Mouse (Mus musculus): ENCODE measurements around the gene AC161166.1. TPM values are rescaled to one million over a fixed set of nuclear protein-coding genes. Genes with fewer than 3 reads are reported as not detected.
A peak's percentile ranks its signal among the peaks of the same experiment; 100 is the strongest.

Gene AC161166.1
- polyA plus RNA-seq, 1 experiment from 2014 or later: 0.32 TPM

DNA sequence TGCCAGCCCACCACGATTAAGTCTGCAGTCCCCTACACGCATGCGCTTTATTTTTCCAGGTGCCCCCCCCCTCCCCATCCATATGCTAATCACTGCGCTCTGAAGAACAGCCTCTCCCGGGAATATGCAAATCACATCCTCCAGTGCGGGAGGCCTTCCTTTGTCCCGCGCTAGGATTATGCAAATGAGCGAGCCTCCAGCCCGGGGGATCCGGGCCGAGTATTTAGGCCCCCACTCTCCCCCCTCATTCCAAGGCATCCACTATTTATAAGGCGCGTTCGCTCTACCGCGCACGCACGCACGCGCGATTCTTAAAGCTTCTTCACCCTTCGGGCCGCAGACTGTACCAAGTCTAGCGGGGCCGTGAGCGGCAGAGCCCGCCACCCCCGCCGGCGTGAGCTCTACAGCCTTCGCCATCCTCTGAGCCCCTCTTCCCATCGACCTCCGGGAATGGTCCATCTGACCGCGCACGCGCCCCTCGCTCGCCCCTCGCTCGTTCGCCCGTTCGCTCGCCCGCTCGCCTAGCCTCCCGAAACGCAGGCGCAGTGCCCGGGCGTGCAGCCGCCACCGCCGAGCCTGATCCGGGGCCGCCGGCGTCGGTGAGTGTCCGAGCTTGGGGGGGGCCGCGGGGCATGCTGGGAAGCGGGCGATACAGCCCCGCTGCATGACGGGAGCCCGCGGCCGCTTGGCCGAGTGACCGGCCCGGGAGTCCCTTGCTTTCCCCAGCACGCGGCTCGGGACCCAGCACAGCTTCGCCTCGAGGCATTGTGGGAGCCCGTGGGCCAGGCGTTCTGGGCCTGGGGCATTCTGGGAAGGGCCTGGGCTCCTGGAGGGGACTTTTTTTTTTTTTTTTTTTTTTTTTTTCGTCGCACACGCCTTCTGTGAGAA is 5.2 kb downstream of the AC161166.1 start, which contains the start of gene Zfp428:
Gene Zfp428, plus strand, starts transcription at position 169 of the 888 bp plus-strand sequence.
- H3K9ac ChIP-seq (replicated peaks; ENCODE audit: low read length): peak within 1 kb of the TSS; percentile 97
- H3K36me3 ChIP-seq (replicated peaks; ENCODE audit: control insufficient read depth, insufficient read depth, low read depth, low read length): no peaks in the 10 kb centered on the region; the same call in none of the 2 replicates
- H3K27ac ChIP-seq (replicated peaks; ENCODE audit: low read depth, low read length): peak within 1 kb of the TSS; percentile 97
- no peaks in the 10 kb centered on the region; the same call in 1 of the 2 replicates for H3K4me1 ChIP-seq (ENCODE audit: control insufficient read depth, insufficient read depth, low read length)
- peak within 1 kb of the TSS; percentile 74 for H3K4me2 ChIP-seq (ENCODE audit: low read depth, low read length)
- DNase-seq (ENCODE audit: low spot score) (peak; percentile 93), ATAC-seq (replicated peaks; ENCODE audit: insufficient number of reproducible peaks, low FRiP score, low TSS enrichment, low read depth) (peak; percentile 83)
- peak within 1 kb of the TSS; percentile 68 for H3K4me3 ChIP-seq (ENCODE audit: low read depth, low read length)
- no peaks in the 10 kb centered on the region for H3K9me3 ChIP-seq (replicated peaks; ENCODE audit: control insufficient read depth, low read length)
- under 1% methylated on average over 84 of the region's 84 CpGs for WGBS
- H3K27me3 ChIP-seq (ENCODE audit: control insufficient read depth, insufficient read depth, low read length): no peaks in the 10 kb centered on the region

DNA sequence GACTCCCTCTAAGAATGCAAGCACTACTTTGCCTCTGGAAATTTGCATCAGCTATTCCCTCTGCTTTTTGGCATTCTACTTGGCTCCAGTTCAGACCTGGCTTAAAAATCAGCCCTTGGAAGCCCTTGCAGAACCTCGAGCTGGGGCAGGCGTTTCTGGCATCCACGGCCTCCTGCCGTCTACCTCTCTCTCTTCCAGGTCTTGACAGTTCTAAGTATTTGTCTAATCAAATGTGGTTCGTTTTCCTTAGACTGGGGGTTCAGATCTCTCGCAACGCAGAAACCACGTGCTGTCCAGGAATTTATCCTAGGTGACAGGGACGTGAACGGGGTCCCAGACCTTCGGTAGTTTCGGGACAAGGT is 5.8 kb downstream of the AC161166.1 start:
- no peaks in the 10 kb centered on the region; the same call in 1 of the 2 replicates for H3K4me1 ChIP-seq (ENCODE audit: control insufficient read depth, insufficient read depth, low read length)
- no peak for DNase-seq (ENCODE audit: low spot score)
- H3K4me3 ChIP-seq (ENCODE audit: low read depth, low read length): peak overlapping the region; percentile 68
- ATAC-seq (replicated peaks; ENCODE audit: insufficient number of reproducible peaks, low FRiP score, low TSS enrichment, low read depth): peak; percentile 8; the same call in 1 of the 2 replicates
- H3K27ac ChIP-seq (replicated peaks; ENCODE audit: low read depth, low read length): peak overlapping the region; percentile 97
- no peaks in the 10 kb centered on the region for H3K9me3 ChIP-seq (replicated peaks; ENCODE audit: control insufficient read depth, low read length)
- H3K9ac ChIP-seq (replicated peaks; ENCODE audit: low read length): peak overlapping the region; percentile 97
- no peaks in the 10 kb centered on the region; the same call in 1 of the 2 replicates for H3K36me3 ChIP-seq (replicated peaks; ENCODE audit: control insufficient read depth, insufficient read depth, low read depth, low read length)
- under 1% methylated on average over 12 of the region's 12 CpGs for WGBS
- peak overlapping the region; percentile 74 for H3K4me2 ChIP-seq (ENCODE audit: low read depth, low read length)
- H3K27me3 ChIP-seq (ENCODE audit: control insufficient read depth, insufficient read depth, low read length): no peaks in the 10 kb centered on the region

DNA sequence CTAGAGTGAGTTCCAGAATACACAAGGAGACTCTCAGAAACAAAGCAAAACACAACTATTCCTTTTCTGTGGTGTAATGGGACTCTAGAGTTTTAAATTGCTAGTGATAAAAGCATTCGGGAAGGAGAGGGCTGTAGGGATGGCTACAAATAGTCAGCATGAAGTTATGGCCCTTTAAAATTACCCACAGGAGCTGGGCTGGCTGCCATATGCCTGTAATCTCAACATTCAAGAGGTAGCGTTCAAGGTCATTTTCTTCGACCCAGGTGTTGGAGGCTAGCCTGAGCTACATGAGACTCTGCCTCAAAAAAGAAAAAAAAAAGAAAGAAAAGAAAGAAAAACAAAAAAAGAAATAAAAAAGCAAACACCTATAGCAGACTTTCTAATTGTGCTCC is 6.2 kb downstream of the AC161166.1 start:
- Histone ChIP-seq H3K36me3 (replicated peaks; ENCODE audit: control insufficient read depth, insufficient read depth, low read depth, low read length) (no peaks in the 10 kb centered on the region; the same call in 1 of the 2 replicates), H3K4me1 (ENCODE audit: control insufficient read depth, insufficient read depth, low read length) (no peaks in the 10 kb centered on the region; the same call in 1 of the 2 replicates), H3K27me3 (ENCODE audit: control insufficient read depth, insufficient read depth, low read length) (no peaks in the 10 kb centered on the region), H3K4me2 (ENCODE audit: low read depth, low read length) (no peak overlapping the region; the same call in 1 of the 2 replicates), H3K4me3 (ENCODE audit: low read depth, low read length) (no peak overlapping the region), H3K9ac (replicated peaks; ENCODE audit: low read length) (no peak overlapping the region), H3K27ac (replicated peaks; ENCODE audit: low read depth, low read length) (no peak overlapping the region), H3K9me3 (replicated peaks; ENCODE audit: control insufficient read depth, low read length) (no peaks in the 10 kb centered on the region)
- 16% methylated on average over 3 of the region's 3 CpGs for WGBS
- no peak for DNase-seq (ENCODE audit: low spot score)
- no peak for ATAC-seq (replicated peaks; ENCODE audit: insufficient number of reproducible peaks, low FRiP score, low TSS enrichment, low read depth)

DNA sequence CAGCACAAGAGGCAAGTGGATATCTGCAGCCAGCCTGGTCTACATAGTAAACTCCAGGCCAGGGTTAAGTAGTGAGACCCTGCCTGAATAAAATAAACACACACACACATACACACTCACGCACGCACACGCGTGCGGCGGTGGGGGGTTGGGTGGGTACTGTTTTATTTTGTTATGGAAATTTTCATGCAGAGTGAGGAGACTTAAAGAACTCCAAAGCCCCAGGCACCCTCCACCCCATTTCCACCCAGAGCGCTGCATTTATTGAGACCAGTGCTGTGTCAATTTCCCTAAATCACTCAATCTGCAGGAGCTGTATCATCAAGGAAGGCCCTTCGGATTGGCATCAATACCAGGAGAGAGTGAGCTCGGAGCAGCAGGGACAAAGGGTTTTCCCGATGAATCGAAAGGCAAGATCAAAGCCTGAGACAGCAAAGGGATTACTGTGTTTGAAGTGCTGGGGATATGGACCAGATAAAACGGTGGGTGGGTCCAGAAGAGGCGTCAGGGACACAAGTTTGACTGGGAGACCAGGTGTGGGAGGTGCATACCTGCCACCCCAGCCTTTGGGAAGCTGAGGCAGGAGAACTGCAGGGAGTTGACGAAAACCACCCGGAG is 6.7 kb downstream of the AC161166.1 start:
- Histone ChIP-seq H3K4me3 (ENCODE audit: low read depth, low read length) (no peak overlapping the region), H3K9me3 (replicated peaks; ENCODE audit: control insufficient read depth, low read length) (no peaks in the 10 kb centered on the region), H3K4me1 (ENCODE audit: control insufficient read depth, insufficient read depth, low read length) (no peaks in the 10 kb centered on the region; the same call in 1 of the 2 replicates), H3K4me2 (ENCODE audit: low read depth, low read length) (no peak overlapping the region), H3K27me3 (ENCODE audit: control insufficient read depth, insufficient read depth, low read length) (peaks cover 3% of the 10 kb centered on the region; the same call in 1 of the 2 replicates), H3K27ac (replicated peaks; ENCODE audit: low read depth, low read length) (no peak overlapping the region), H3K36me3 (replicated peaks; ENCODE audit: control insufficient read depth, insufficient read depth, low read depth, low read length) (no peaks in the 10 kb centered on the region), H3K9ac (replicated peaks; ENCODE audit: low read length) (no peak overlapping the region)
- ATAC-seq (replicated peaks; ENCODE audit: insufficient number of reproducible peaks, low FRiP score, low TSS enrichment, low read depth) (no peak), DNase-seq (ENCODE audit: low spot score) (no peak)
- WGBS: 21% methylated on average over 15 of the region's 15 CpGs

DNA sequence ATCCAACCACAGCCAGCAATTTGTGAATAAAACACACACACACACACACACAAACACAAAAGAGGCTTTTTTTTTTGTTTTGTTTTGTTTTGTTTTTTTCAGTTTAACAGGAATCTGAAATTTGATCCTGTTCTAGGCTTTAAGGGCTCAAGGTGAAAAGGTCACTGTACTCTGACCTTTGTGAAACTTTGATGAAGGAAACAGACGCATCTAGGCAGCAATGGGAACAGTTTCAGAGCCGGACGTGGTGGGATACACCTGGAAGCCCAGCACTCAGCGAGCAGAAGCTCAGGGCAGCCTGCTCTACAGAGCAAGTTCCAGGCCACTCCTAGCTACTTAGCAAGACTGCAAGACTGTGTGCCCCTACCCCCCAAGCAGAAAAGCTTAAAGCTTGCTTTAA is 7.4 kb downstream of the AC161166.1 start:
- H3K36me3 ChIP-seq (replicated peaks; ENCODE audit: control insufficient read depth, insufficient read depth, low read depth, low read length): no peaks in the 10 kb centered on the region
- H3K27ac ChIP-seq (replicated peaks; ENCODE audit: low read depth, low read length): no peak overlapping the region
- H3K4me3 ChIP-seq (ENCODE audit: low read depth, low read length): no peak overlapping the region
- DNase-seq (ENCODE audit: low spot score): no peak
- no peaks in the 10 kb centered on the region; the same call in 1 of the 2 replicates for H3K4me1 ChIP-seq (ENCODE audit: control insufficient read depth, insufficient read depth, low read length)
- 7% methylated on average over 4 of the region's 4 CpGs for WGBS
- H3K4me2 ChIP-seq (ENCODE audit: low read depth, low read length): no peak overlapping the region
- no peaks in the 10 kb centered on the region for H3K9me3 ChIP-seq (replicated peaks; ENCODE audit: control insufficient read depth, low read length)
- no peak overlapping the region for H3K9ac ChIP-seq (replicated peaks; ENCODE audit: low read length)
- no peak for ATAC-seq (replicated peaks; ENCODE audit: insufficient number of reproducible peaks, low FRiP score, low TSS enrichment, low read depth)
- peaks cover 9% of the 10 kb centered on the region for H3K27me3 ChIP-seq (ENCODE audit: control insufficient read depth, insufficient read depth, low read length)

DNA sequence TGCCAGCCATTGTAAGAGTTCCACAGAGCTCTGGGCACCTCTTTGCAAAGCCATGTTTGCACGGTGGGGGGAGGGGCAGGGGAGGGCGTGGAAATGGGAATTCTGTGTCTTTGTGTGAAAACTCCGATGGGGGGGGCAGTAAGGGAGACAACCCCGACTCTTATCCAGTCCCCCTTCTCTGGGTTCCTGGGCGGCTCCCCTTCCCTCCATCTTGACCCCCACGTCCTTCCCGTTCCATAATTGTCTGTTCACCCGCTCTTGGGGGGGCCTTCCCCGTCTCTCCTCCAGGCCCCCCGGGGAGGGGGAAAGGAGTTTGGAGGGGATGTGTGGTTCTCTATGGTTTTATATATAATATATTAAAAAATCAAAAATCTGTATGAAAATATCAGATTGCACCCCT is 8.3 kb downstream of the AC161166.1 start:
- WGBS: 37% methylated on average over 9 of the region's 10 CpGs
- Histone ChIP-seq H3K9ac (replicated peaks; ENCODE audit: low read length) (no peak overlapping the region), H3K27ac (replicated peaks; ENCODE audit: low read depth, low read length) (no peak overlapping the region), H3K9me3 (replicated peaks; ENCODE audit: control insufficient read depth, low read length) (no peaks in the 10 kb centered on the region), H3K4me1 (ENCODE audit: control insufficient read depth, insufficient read depth, low read length) (peaks cover 2% of the 10 kb centered on the region; the same call in 1 of the 2 replicates), H3K4me3 (ENCODE audit: low read depth, low read length) (no peak overlapping the region), H3K4me2 (ENCODE audit: low read depth, low read length) (peak overlapping the region; percentile 4; the same call in 1 of the 2 replicates), H3K36me3 (replicated peaks; ENCODE audit: control insufficient read depth, insufficient read depth, low read depth, low read length) (no peaks in the 10 kb centered on the region), H3K27me3 (ENCODE audit: control insufficient read depth, insufficient read depth, low read length) (peaks cover 17% of the 10 kb centered on the region)
- no peak for ATAC-seq (replicated peaks; ENCODE audit: insufficient number of reproducible peaks, low FRiP score, low TSS enrichment, low read depth)
- DNase-seq (ENCODE audit: low spot score): no peak

- Histone ChIP-seq H3K4me2 (ENCODE audit: low read depth, low read length) (no peak overlapping the region), H3K27ac (replicated peaks; ENCODE audit: low read depth, low read length) (no peak overlapping the region), H3K9me3 (replicated peaks; ENCODE audit: control insufficient read depth, low read length) (no peaks in the 10 kb centered on the region), H3K4me3 (ENCODE audit: low read depth, low read length) (no peak overlapping the region), H3K4me1 (ENCODE audit: control insufficient read depth, insufficient read depth, low read length) (peaks cover 2% of the 10 kb centered on the region; the same call in 1 of the 2 replicates), H3K9ac (replicated peaks; ENCODE audit: low read length) (no peak overlapping the region), H3K27me3 (ENCODE audit: control insufficient read depth, insufficient read depth, low read length) (peaks cover 23% of the 10 kb centered on the region), H3K36me3 (replicated peaks; ENCODE audit: control insufficient read depth, insufficient read depth, low read depth, low read length) (no peaks in the 10 kb centered on the region)
- DNase-seq (ENCODE audit: low spot score): no peak
- WGBS: 41% methylated on average over 21 of the region's 21 CpGs
- ATAC-seq (replicated peaks; ENCODE audit: insufficient number of reproducible peaks, low FRiP score, low TSS enrichment, low read depth): no peak
Observed at GRCm38 (mm10) chr7:24501492-24501891, 10.8 kb downstream of the AC161166.1 start.
